Mouse (Mus musculus) ES-E14 (cell line): ENCODE data around the gene Flnc.

Experiments used
- CHD2 ChIP-seq: IDR thresholded peaks from 2 replicates; pipeline ENCODE4 v1.6.1; 2014; ENCODE audit warnings: mild to moderate bottlenecking, low read depth, low read length, inconsistent platforms
- MAFK ChIP-seq: IDR thresholded peaks from 2 replicates; pipeline ENCODE4 v1.6.1; 2014; ENCODE audit warnings: mild to moderate bottlenecking, low read depth, low read length, inconsistent platforms; ENCODE audit not compliant: insufficient read depth
- ZC3H11A ChIP-seq: IDR thresholded peaks from 2 replicates; pipeline ENCODE4 v1.6.1; 2012; ENCODE audit warnings: low read depth, mild to moderate bottlenecking, inconsistent platforms, low read length, borderline replicate concordance

DNA sequence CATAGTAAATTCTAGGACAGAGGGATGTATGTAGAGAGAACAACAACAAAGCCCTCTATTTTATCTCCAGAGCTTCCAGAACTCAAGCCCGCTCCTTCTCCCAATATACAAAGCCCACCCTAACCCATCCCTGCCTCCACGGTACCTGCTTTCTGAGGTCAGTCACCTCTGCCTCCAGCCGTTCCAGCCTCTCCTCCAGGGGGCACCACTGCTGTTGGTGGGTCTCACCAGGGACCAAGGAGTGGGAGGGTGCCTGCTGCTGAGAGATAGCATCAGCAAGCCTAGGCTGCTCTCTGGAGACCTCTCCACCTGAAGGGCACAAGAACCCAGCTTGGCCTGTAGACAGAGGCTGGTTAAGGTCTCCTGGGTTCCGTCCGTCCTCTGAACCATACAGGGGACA is 72.4 kb downstream of the Flnc start:
- no peak for TF ChIP-seq ZC3H11A
- no peak for TF ChIP-seq MAFK
- TF ChIP-seq CHD2 = no peak
